Comparison of ENCODE assay signal across 11 mouse cellular contexts in the genomic region with DNA sequence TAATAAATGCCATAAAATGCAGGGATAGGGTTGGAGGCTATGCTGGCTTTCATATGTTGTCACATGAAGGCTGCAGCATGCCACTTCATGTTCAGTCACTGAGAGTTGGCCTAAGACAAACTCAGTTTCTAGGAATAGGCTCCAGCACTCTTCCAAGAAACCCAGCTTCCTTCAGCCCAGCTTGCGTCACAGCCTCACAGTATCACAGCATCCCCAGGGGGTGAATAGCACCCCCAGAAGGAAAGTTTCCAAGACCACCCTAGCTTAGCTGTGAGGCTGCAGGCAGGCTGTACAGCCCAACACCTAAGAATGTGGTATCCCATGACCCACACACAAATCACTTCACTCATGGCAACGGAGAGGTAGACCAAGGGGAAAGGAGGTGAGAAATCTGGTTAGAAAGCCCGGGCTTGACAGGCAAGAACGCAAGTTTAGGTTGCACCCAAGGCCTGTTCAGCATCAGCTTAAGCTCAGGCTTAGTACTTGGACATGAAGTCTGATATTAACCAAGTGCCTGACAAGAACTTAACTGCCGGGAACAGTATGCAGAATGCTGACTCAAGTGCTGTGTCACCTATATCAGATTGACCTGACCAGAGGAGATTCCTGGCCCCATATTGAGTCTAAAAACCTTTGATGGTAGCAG. TPM values are rescaled to one million over a fixed set of nuclear protein-coding genes. Genes with fewer than 3 reads are reported as not detected.
DNase-seq lines count a peak whose midpoint lies in the region; ATAC-seq and TF ChIP-seq lines count a peak whose summit lies in the region.
"Had no signal": no experiment of that assay in that cellular context is flagged by ENCODE, and none has a peak within 500 bp of the region (broad histone marks: within the 10 kb centered on the region; RNA-seq: fewer than 3 reads in every experiment).

No protein-coding gene starts in this region.

- TF ChIP-seq CTCF in heart, adult 2 months (IDR thresholded peaks at IDR 0.05): no peak

- no peak for DNase-seq in heart, adult 2 months
- no peak for DNase-seq in midbrain, embryonic 10.5 days (ENCODE audit: low spot score)
- no peak for DNase-seq in midbrain, embryonic 14.5 days
- peak; percentile 42 for DNase-seq in limb, embryonic 11.5 days (ENCODE audit: low spot score)
- DNase-seq in yolk sac, embryonic 10.5 days (ENCODE audit: low spot score): peak; percentile 62
- DNase-seq in thymus, postnatal 25 days: no peak
- DNase-seq: lung, adult 2 months had no signal

- ATAC-seq in heart, embryonic 12.5 days (ENCODE audit: insufficient number of reproducible peaks, low FRiP score): no peak
- ATAC-seq in midbrain, embryonic 14.5 days (ENCODE audit: low FRiP score, low TSS enrichment): no peak
- no peak for ATAC-seq in limb, embryonic 11.5 days (ENCODE audit: insufficient number of reproducible peaks, low FRiP score, low TSS enrichment, low read depth)
- no peak for ATAC-seq in megakaryocyte progenitor cell, adult 5-6 weeks (replicated peaks; ENCODE audit: poor library complexity)
- ATAC-seq: inflammation-experienced regulatory T-cells, adult 6 months had no signal

- 28% methylated on average over 5 of the region's 5 CpGs for WGBS in heart, embryonic 12.5 days
- WGBS in heart, adult 2 months: 68% methylated on average over 5 of the region's 5 CpGs
- WGBS in midbrain, embryonic 10.5 days: 68% methylated on average over 5 of the region's 5 CpGs
- WGBS in midbrain, embryonic 14.5 days: 79% methylated on average over 5 of the region's 5 CpGs
- 32% methylated on average over 5 of the region's 5 CpGs for WGBS in limb, embryonic 11.5 days

- intact Hi-C loops in heart, adult 2 months (cut with DNase I): no loop called here

- peak overlapping the region; percentile 59 for H3K27ac ChIP-seq in heart, embryonic 12.5 days (ENCODE audit: poor library complexity, severe bottlenecking)
- H3K27ac ChIP-seq in heart, adult 2 months: no peak overlapping the region
- peak overlapping the region; percentile 79; the same call in 1 of the 2 replicates for H3K27ac ChIP-seq in midbrain, embryonic 10.5 days (replicated peaks)
- no peak overlapping the region for H3K27ac ChIP-seq in midbrain, embryonic 14.5 days (replicated peaks; ENCODE audit: low read depth, low read length)
- H3K27ac ChIP-seq in limb, embryonic 11.5 days (replicated peaks; ENCODE audit: low read depth, low read length): no peak overlapping the region; the same call in 1 of the 2 replicates

- H3K4me2 ChIP-seq in heart, embryonic 12.5 days: peak overlapping the region; percentile 83
- no peak overlapping the region for H3K4me2 ChIP-seq in midbrain, embryonic 14.5 days (ENCODE audit: low read length)
- H3K4me2 ChIP-seq in limb, embryonic 11.5 days (ENCODE audit: low read depth, severe bottlenecking): peak overlapping the region; percentile 48

- no peaks in the 10 kb centered on the region for H3K27me3 ChIP-seq in heart, embryonic 12.5 days (replicated peaks)
- H3K27me3 ChIP-seq in heart, adult 2 months (ENCODE audit: control insufficient read depth, insufficient read depth, low read length): 0 out of 2 replicates have a peak, but pooled peaks cover 2% of the 10 kb centered on the region
- 0 out of 2 replicates have a peak, but pooled peaks cover 12% of the 10 kb centered on the region for H3K27me3 ChIP-seq in midbrain, embryonic 10.5 days (ENCODE audit: low read depth, poor library complexity, severe bottlenecking)
- H3K27me3 ChIP-seq in midbrain, embryonic 14.5 days (ENCODE audit: control insufficient read depth, insufficient read depth, low read length): no peaks in the 10 kb centered on the region
- H3K27me3 ChIP-seq in limb, embryonic 11.5 days (ENCODE audit: control insufficient read depth, insufficient read depth, low read length): no peaks in the 10 kb centered on the region

- H3K4me3 ChIP-seq in heart, embryonic 12.5 days: peak overlapping the region; percentile 58
- no peak overlapping the region for H3K4me3 ChIP-seq in heart, adult 2 months
- peak overlapping the region; percentile 55 for H3K4me3 ChIP-seq in midbrain, embryonic 10.5 days
- no peak overlapping the region for H3K4me3 ChIP-seq in midbrain, embryonic 14.5 days (replicated peaks; ENCODE audit: low read depth, low read length)
- H3K4me3 ChIP-seq in limb, embryonic 11.5 days (ENCODE audit: low read depth, low read length): peak overlapping the region; percentile 37
- H3K4me3 ChIP-seq: erythroblast, embryonic 14.5 days had no signal

- no peaks in the 10 kb centered on the region for H3K79me2 ChIP-seq in heart, adult 2 months (replicated peaks; ENCODE audit: control insufficient read depth, insufficient read depth, low read length)

- H3K9me3 ChIP-seq in heart, embryonic 12.5 days (replicated peaks): no peaks in the 10 kb centered on the region
- H3K9me3 ChIP-seq in midbrain, embryonic 10.5 days (replicated peaks): no peaks in the 10 kb centered on the region
- H3K9me3 ChIP-seq in midbrain, embryonic 14.5 days (ENCODE audit: control insufficient read depth, low read length): no peaks in the 10 kb centered on the region
- H3K9me3 ChIP-seq in limb, embryonic 11.5 days (ENCODE audit: control insufficient read depth, low read length): no peaks in the 10 kb centered on the region

- peaks cover 60% of the 10 kb centered on the region for H3K4me1 ChIP-seq in heart, embryonic 12.5 days (replicated peaks)
- H3K4me1 ChIP-seq in heart, adult 2 months (ENCODE audit: control insufficient read depth, insufficient read depth, low read length): no peaks in the 10 kb centered on the region
- H3K4me1 ChIP-seq in midbrain, embryonic 10.5 days: peaks cover 77% of the 10 kb centered on the region
- H3K4me1 ChIP-seq in midbrain, embryonic 14.5 days (ENCODE audit: control insufficient read depth, insufficient read depth, low read length): peaks cover 18% of the 10 kb centered on the region
- H3K4me1 ChIP-seq in limb, embryonic 11.5 days (ENCODE audit: control insufficient read depth, insufficient read depth, low read length): peaks cover 45% of the 10 kb centered on the region

- H3K36me3 ChIP-seq in heart, embryonic 12.5 days: no peaks in the 10 kb centered on the region
- H3K36me3 ChIP-seq in heart, adult 2 months (ENCODE audit: control insufficient read depth, insufficient read depth, low read length): no peaks in the 10 kb centered on the region
- no peaks in the 10 kb centered on the region for H3K36me3 ChIP-seq in midbrain, embryonic 10.5 days
- H3K36me3 ChIP-seq in midbrain, embryonic 14.5 days (ENCODE audit: control insufficient read depth, insufficient read depth, low read length): no peaks in the 10 kb centered on the region
- no peaks in the 10 kb centered on the region for H3K36me3 ChIP-seq in limb, embryonic 11.5 days (ENCODE audit: control insufficient read depth, insufficient read depth, low read length)

- TF ChIP-seq POLR2A in heart, adult 2 months (IDR thresholded peaks at IDR 0.05; ENCODE audit: insufficient read depth, low read depth, low read length): no peak

- H3K9ac ChIP-seq in heart, embryonic 12.5 days: peak overlapping the region; percentile 72
- H3K9ac ChIP-seq in heart, adult 2 months (ENCODE audit: low read depth, low read length): no peak overlapping the region
- H3K9ac ChIP-seq in midbrain, embryonic 14.5 days (replicated peaks; ENCODE audit: low read length): no peak overlapping the region
- H3K9ac ChIP-seq in limb, embryonic 11.5 days (ENCODE audit: low read length): peak overlapping the region; percentile 19; the same call in 1 of the 2 replicates

- TF ChIP-seq EP300 in heart, adult 2 months (IDR thresholded peaks at IDR 0.05; ENCODE audit: insufficient read depth, low read depth, low read length): no peak

RNA-seq across cellular contexts. Expression of gene Frem1, which starts 1.9 kb away (rescaled TPM):
- 8.3 and 10.2 TPM in 2 replicates for polyA plus RNA-seq in heart, embryonic 12.5 days (2016; fragmentation: Nextera tagmentation; extraction: Ambion mirVana)
- total RNA-seq in heart, adult 2 months (2021): under 1 TPM; 0.21 to 0.52 TPM
- polyA plus RNA-seq in heart, adult 2 months (2012; rRNA removed): 0.18 and 0.21 TPM in 2 replicates
- 6.0 and 7.7 TPM in 2 replicates for polyA plus RNA-seq in midbrain, embryonic 10.5 days (2016; fragmentation: Nextera tagmentation; extraction: Ambion mirVana)
- polyA plus RNA-seq in midbrain, embryonic 14.5 days (2014; fragmentation: Nextera tagmentation; extraction: Ambion mirVana): 2.1 and 2.9 TPM in 2 replicates
- polyA plus RNA-seq in limb, embryonic 11.5 days (2014; fragmentation: Nextera tagmentation; extraction: Ambion mirVana): 15.1 and 18.0 TPM in 2 replicates
- total RNA-seq in megakaryocyte progenitor cell, adult 5-6 weeks (2015): not detected in 2 replicates
- total RNA-seq in megakaryocyte progenitor cell, adult 5-6 weeks (2017): not detected in 2 replicates
- polyA plus RNA-seq: erythroblast, embryonic 14.5 days; inflammation-experienced regulatory T-cells, adult 6 months had no signal

Comparison
In these comparisons a context has a peak if more than half of its experiments do, and no peak if none do; other contexts are left out.
1. H3K27ac ChIP-seq: peak in heart, embryonic 12.5 days (single experiment) and midbrain, embryonic 10.5 days (single experiment); none in heart, adult 2 months (single experiment), midbrain, embryonic 14.5 days (single experiment) and limb, embryonic 11.5 days (single experiment).
2. H3K4me3 ChIP-seq: peak in heart, embryonic 12.5 days (single experiment), midbrain, embryonic 10.5 days (single experiment) and limb, embryonic 11.5 days (single experiment); none in heart, adult 2 months (single experiment) and midbrain, embryonic 14.5 days (single experiment).
3. H3K9ac ChIP-seq: peak in heart, embryonic 12.5 days (single experiment) and limb, embryonic 11.5 days (single experiment); none in heart, adult 2 months (single experiment) and midbrain, embryonic 14.5 days (single experiment).
4. DNase-seq: peak in limb, embryonic 11.5 days (single experiment) and yolk sac, embryonic 10.5 days (single experiment); none in heart, adult 2 months (0 of 2), midbrain, embryonic 10.5 days (single experiment), midbrain, embryonic 14.5 days (single experiment) and thymus, postnatal 25 days (single experiment).